Mouse (Mus musculus) midbrain, embryonic 10.5 days (tissue): ENCODE data around the gene Dnah8. TPM values are rescaled to one million over a fixed set of nuclear protein-coding genes. Genes with fewer than 3 reads are reported as not detected.

Experiments
- DNase-seq: peaks from one replicate; pipeline ENCODE4 v3.0.0-alpha.2; 2017; ENCODE audit warnings: low spot score
- H3K27ac ChIP-seq: fragments of 300-500 bp; sonication (generic); replicated peaks from 2 replicates; pipeline ENCODE4 v1.5.1; 2016; ENCODE audit warnings: mild to moderate bottlenecking
- H3K27me3 ChIP-seq: fragments of 300-500 bp; sonication (generic); 2 replicates; pipeline ENCODE4 v1.6.1; 2016; ENCODE audit warnings: low read depth, mild to moderate bottlenecking; ENCODE audit not compliant: poor library complexity, severe bottlenecking
- H3K36me3 ChIP-seq: fragments of 300-500 bp; sonication (generic); 2 replicates; pipeline ENCODE4 v1.6.1; 2016; ENCODE audit warnings: mild to moderate bottlenecking, moderate library complexity
- H3K4me1 ChIP-seq: fragments of 300-500 bp; sonication (generic); 2 replicates; pipeline ENCODE4 v1.6.1; 2016
- H3K4me3 ChIP-seq: fragments of 300-500 bp; sonication (generic); 2 replicates; pipeline ENCODE4 v1.5.1; 2016; ENCODE audit warnings: mild to moderate bottlenecking, moderate library complexity
- H3K9me3 ChIP-seq: fragments of 300-500 bp; sonication (generic); replicated peaks from 2 replicates; pipeline ENCODE4 v1.6.1; 2016; ENCODE audit warnings: mild to moderate bottlenecking
- WGBS: fragments of 180-500 bp; shearing (Covaris S2); methylation state at CpG from one replicate; pipeline ENCODE4 v1.1.7; 2016; 5-methylcytosine and 5-hydroxymethylcytosine counted together
- polyA plus RNA-seq: library from polyadenylated mRNA; unstranded; fragments of >200 nt; fragmentation: Nextera tagmentation; extraction: Ambion mirVana; gene quantifications from 2 replicates; pipeline ENCODE4 v1.2.1, GENCODE M21; 2016

The Dnah8 gene
- polyA plus RNA-seq, 1 experiment from 2014 or later = 1.1 TPM

GRCm38 (mm10) chr17:30852345-30852744 lies 228.2 kb downstream of the Dnah8 start:
- no peak for DNase-seq
- Histone ChIP-seq H3K4me3 (no peak overlapping the region), H3K9me3 (no peaks in the 10 kb centered on the region; the same call in 1 of the 2 replicates), H3K4me1 (no peaks in the 10 kb centered on the region), H3K36me3 (no peaks in the 10 kb centered on the region), H3K27me3 (no peaks in the 10 kb centered on the region), H3K27ac (no peak overlapping the region)

GRCm38 (mm10) chr17:30857347-30857746 lies 233.2 kb downstream of the Dnah8 start:
- no peaks in the 10 kb centered on the region; the same call in 1 of the 2 replicates for H3K9me3 ChIP-seq
- H3K4me1 ChIP-seq = peaks cover 22% of the 10 kb centered on the region
- no peak overlapping the region for H3K27ac ChIP-seq
- WGBS = 92% methylated on average over 5 of the region's 5 CpGs
- H3K4me3 ChIP-seq = no peak overlapping the region
- no peak for DNase-seq
- no peaks in the 10 kb centered on the region for H3K27me3 ChIP-seq
- H3K36me3 ChIP-seq = no peaks in the 10 kb centered on the region

- Histone ChIP-seq H3K27ac (no peak overlapping the region), H3K4me1 (peaks cover 32% of the 10 kb centered on the region), H3K4me3 (no peak overlapping the region), H3K27me3 (no peaks in the 10 kb centered on the region), H3K9me3 (no peaks in the 10 kb centered on the region), H3K36me3 (no peaks in the 10 kb centered on the region)
- DNase-seq = no peak
- WGBS = 72% methylated on average over 11 of the region's 11 CpGs
Measured at GRCm38 (mm10) chr17:30858586-30859259, 234.6 kb downstream of the Dnah8 start.

- no peaks in the 10 kb centered on the region for H3K9me3 ChIP-seq
- peaks cover 44% of the 10 kb centered on the region for H3K4me1 ChIP-seq
- DNase-seq = no peak
- no peak overlapping the region for H3K4me3 ChIP-seq
- no peaks in the 10 kb centered on the region for H3K27me3 ChIP-seq
- WGBS = 66% methylated on average over 10 of the region's 10 CpGs
- no peaks in the 10 kb centered on the region for H3K36me3 ChIP-seq
- H3K27ac ChIP-seq = peak overlapping the region; percentile 70
Measured at GRCm38 (mm10) chr17:30859989-30860585, 235.9 kb downstream of the Dnah8 start.

GRCm38 (mm10) chr17:30860606-30861005 lies 236.5 kb downstream of the Dnah8 start:
- peaks cover 44% of the 10 kb centered on the region for H3K4me1 ChIP-seq
- H3K27ac ChIP-seq = no peak overlapping the region; the same call in 1 of the 2 replicates
- WGBS = 86% methylated on average over 7 of the region's 7 CpGs
- no peak overlapping the region for H3K4me3 ChIP-seq
- H3K9me3 ChIP-seq = no peaks in the 10 kb centered on the region
- H3K36me3 ChIP-seq = no peaks in the 10 kb centered on the region
- DNase-seq = no peak
- H3K27me3 ChIP-seq = no peaks in the 10 kb centered on the region

GRCm38 (mm10) chr17:30866281-30866680 lies 242.1 kb downstream of the Dnah8 start:
- no peak overlapping the region for H3K27ac ChIP-seq
- no peaks in the 10 kb centered on the region for H3K27me3 ChIP-seq
- H3K4me1 ChIP-seq = peaks cover 32% of the 10 kb centered on the region
- DNase-seq = no peak
- 76% methylated on average over 8 of the region's 8 CpGs for WGBS
- no peak overlapping the region for H3K4me3 ChIP-seq
- H3K9me3 ChIP-seq = no peaks in the 10 kb centered on the region
- no peaks in the 10 kb centered on the region for H3K36me3 ChIP-seq

GRCm38 (mm10) chr17:30866966-30867365 lies 242.8 kb downstream of the Dnah8 start:
- Histone ChIP-seq H3K27me3 (no peaks in the 10 kb centered on the region), H3K36me3 (no peaks in the 10 kb centered on the region), H3K4me1 (peaks cover 31% of the 10 kb centered on the region), H3K9me3 (no peaks in the 10 kb centered on the region), H3K4me3 (no peak overlapping the region), H3K27ac (no peak overlapping the region)
- no peak for DNase-seq
- WGBS = 89% methylated on average over 9 of the region's 9 CpGs

- 0 out of 2 replicates have a peak overlapping the region, but pooled peaks have one; percentile 1 for H3K27ac ChIP-seq
- H3K27me3 ChIP-seq = no peaks in the 10 kb centered on the region
- H3K36me3 ChIP-seq = no peaks in the 10 kb centered on the region
- DNase-seq = no peak
- peaks cover 6% of the 10 kb centered on the region for H3K4me1 ChIP-seq
- 41% methylated on average over 10 of the region's 10 CpGs for WGBS
- no peak overlapping the region for H3K4me3 ChIP-seq
- H3K9me3 ChIP-seq = no peaks in the 10 kb centered on the region
Measured at GRCm38 (mm10) chr17:30871040-30871439, 246.9 kb downstream of the Dnah8 start.

- no peak for DNase-seq
- no peak overlapping the region for H3K27ac ChIP-seq
- peaks cover 16% of the 10 kb centered on the region for H3K4me1 ChIP-seq
- no peaks in the 10 kb centered on the region for H3K27me3 ChIP-seq
- H3K4me3 ChIP-seq = no peak overlapping the region
- no peaks in the 10 kb centered on the region for H3K36me3 ChIP-seq
- no peaks in the 10 kb centered on the region; the same call in 1 of the 2 replicates for H3K9me3 ChIP-seq
- 61% methylated on average over 15 of the region's 15 CpGs for WGBS
Measured at GRCm38 (mm10) chr17:30874276-30874675, 250.1 kb downstream of the Dnah8 start.

- Histone ChIP-seq H3K36me3 (no peaks in the 10 kb centered on the region), H3K4me1 (peaks cover 23% of the 10 kb centered on the region), H3K27me3 (no peaks in the 10 kb centered on the region), H3K27ac (no peak overlapping the region), H3K9me3 (no peaks in the 10 kb centered on the region; the same call in 1 of the 2 replicates), H3K4me3 (no peak overlapping the region)
- WGBS = 83% methylated on average over 7 of the region's 7 CpGs
- no peak for DNase-seq
Measured at GRCm38 (mm10) chr17:30877456-30877855, 253.3 kb downstream of the Dnah8 start.

GRCm38 (mm10) chr17:30878626-30879025 lies 254.5 kb downstream of the Dnah8 start:
- 46% methylated on average over 6 of the region's 6 CpGs for WGBS
- H3K27me3 ChIP-seq = peaks cover 8% of the 10 kb centered on the region; the same call in 1 of the 2 replicates
- H3K36me3 ChIP-seq = no peaks in the 10 kb centered on the region
- H3K27ac ChIP-seq = no peak overlapping the region; the same call in 1 of the 2 replicates
- no peak overlapping the region for H3K4me3 ChIP-seq
- H3K4me1 ChIP-seq = peaks cover 34% of the 10 kb centered on the region
- DNase-seq = no peak
- no peaks in the 10 kb centered on the region; the same call in 1 of the 2 replicates for H3K9me3 ChIP-seq

GRCm38 (mm10) chr17:30880391-30880790 lies 256.2 kb downstream of the Dnah8 start:
- Histone ChIP-seq H3K27me3 (peaks cover 9% of the 10 kb centered on the region; the same call in 1 of the 2 replicates), H3K4me1 (peaks cover 34% of the 10 kb centered on the region), H3K4me3 (no peak overlapping the region), H3K9me3 (peaks cover 6% of the 10 kb centered on the region), H3K27ac (no peak overlapping the region), H3K36me3 (no peaks in the 10 kb centered on the region)
- no peak for DNase-seq
- WGBS = 87% methylated on average over 3 of the region's 3 CpGs

GRCm38 (mm10) chr17:30881001-30881400 lies 256.8 kb downstream of the Dnah8 start:
- H3K9me3 ChIP-seq = peaks cover 6% of the 10 kb centered on the region
- H3K4me1 ChIP-seq = peaks cover 34% of the 10 kb centered on the region
- 55% methylated on average over 2 of the region's 2 CpGs for WGBS
- no peak overlapping the region for H3K4me3 ChIP-seq
- no peak overlapping the region for H3K27ac ChIP-seq
- H3K27me3 ChIP-seq = peaks cover 9% of the 10 kb centered on the region; the same call in 1 of the 2 replicates
- DNase-seq = no peak
- no peaks in the 10 kb centered on the region for H3K36me3 ChIP-seq
